Mouse (Mus musculus): ENCODE measurements at regions not wholly inside any gene's neighbourhood (a gene's known extent, or its start where the extent isn't known, plus 50 kb on each side); places are given as distances from the start of the nearest gene placed in this dataset.
A peak's percentile ranks its signal among the peaks of the same experiment; 100 is the strongest.

GRCm38 (mm10) chr9:100303762-100304161 lies 182.8 kb downstream of the Il20rb start:
- H3K4me3 ChIP-seq (ENCODE audit: low read depth, low read length): no peak overlapping the region
- no peaks in the 10 kb centered on the region for H3K36me3 ChIP-seq (ENCODE audit: control insufficient read depth, insufficient read depth, low read length)
- no peaks in the 10 kb centered on the region for H3K4me1 ChIP-seq (ENCODE audit: control insufficient read depth, insufficient read depth, low read length)
- H3K9me3 ChIP-seq (ENCODE audit: control insufficient read depth, low read length): no peaks in the 10 kb centered on the region
- no peak overlapping the region for H3K9ac ChIP-seq (ENCODE audit: low read depth, low read length)
- no peak overlapping the region for H3K27ac ChIP-seq (replicated peaks; ENCODE audit: low read depth, low read length)
- H3K4me2 ChIP-seq (ENCODE audit: low read depth, low read length): no peak overlapping the region
- H3K27me3 ChIP-seq (replicated peaks; ENCODE audit: control insufficient read depth, insufficient read depth, low read length): no peaks in the 10 kb centered on the region
- ATAC-seq (ENCODE audit: low read depth) (no peak), DNase-seq (ENCODE audit: low spot score) (peak; percentile 5)
- 66% methylated on average over 6 of the region's 6 CpGs for WGBS

- 61% methylated on average over 12 of the region's 12 CpGs for WGBS
These were observed 185.0 kb downstream of the Il20rb start for GRCm38 (mm10) chr9:100301613-100302012.

GRCm38 (mm10) chr9:100277361-100277760 lies 209.2 kb downstream of the Il20rb start:
- no peaks in the 10 kb centered on the region for H3K9me3 ChIP-seq (ENCODE audit: control insufficient read depth, low read length)

More at GRCm38 (mm10) chr9:100301613-100302012, 185.0 kb downstream of the Il20rb start:
- H3K4me2 ChIP-seq (ENCODE audit: low read depth, low read length): no peak overlapping the region
- H3K27me3 ChIP-seq (replicated peaks; ENCODE audit: control insufficient read depth, insufficient read depth, low read length): no peaks in the 10 kb centered on the region
- H3K4me1 ChIP-seq (ENCODE audit: control insufficient read depth, insufficient read depth, low read length): no peaks in the 10 kb centered on the region
- DNase-seq (ENCODE audit: low spot score) (peak; percentile 38), ATAC-seq (ENCODE audit: low read depth) (no peak)
- no peaks in the 10 kb centered on the region for H3K9me3 ChIP-seq (ENCODE audit: control insufficient read depth, low read length)
- H3K27ac ChIP-seq (replicated peaks; ENCODE audit: low read depth, low read length): no peak overlapping the region
- H3K4me3 ChIP-seq (ENCODE audit: low read depth, low read length): no peak overlapping the region
- H3K36me3 ChIP-seq (ENCODE audit: control insufficient read depth, insufficient read depth, low read length): no peaks in the 10 kb centered on the region
- no peak overlapping the region for H3K9ac ChIP-seq (ENCODE audit: low read depth, low read length)

GRCm38 (mm10) chr9:100266528-100267387 lies 219.8 kb downstream of the Il20rb start:
- DNase-seq (ENCODE audit: low spot score) (no peak), ATAC-seq (ENCODE audit: low read depth) (no peak)
- Histone ChIP-seq H3K4me1 (ENCODE audit: control insufficient read depth, insufficient read depth, low read length) (no peaks in the 10 kb centered on the region), H3K4me3 (ENCODE audit: low read depth, low read length) (no peak overlapping the region), H3K9me3 (ENCODE audit: control insufficient read depth, low read length) (no peaks in the 10 kb centered on the region), H3K4me2 (ENCODE audit: low read depth, low read length) (no peak overlapping the region), H3K27me3 (replicated peaks; ENCODE audit: control insufficient read depth, insufficient read depth, low read length) (no peaks in the 10 kb centered on the region), H3K9ac (ENCODE audit: low read depth, low read length) (no peak overlapping the region), H3K27ac (replicated peaks; ENCODE audit: low read depth, low read length) (no peak overlapping the region), H3K36me3 (ENCODE audit: control insufficient read depth, insufficient read depth, low read length) (no peaks in the 10 kb centered on the region)
- 29% methylated on average over 16 of the region's 16 CpGs for WGBS

More at GRCm38 (mm10) chr9:100277361-100277760, 209.2 kb downstream of the Il20rb start:
- Histone ChIP-seq H3K27ac (replicated peaks; ENCODE audit: low read depth, low read length) (no peak overlapping the region), H3K27me3 (replicated peaks; ENCODE audit: control insufficient read depth, insufficient read depth, low read length) (no peaks in the 10 kb centered on the region), H3K36me3 (ENCODE audit: control insufficient read depth, insufficient read depth, low read length) (no peaks in the 10 kb centered on the region), H3K9ac (ENCODE audit: low read depth, low read length) (no peak overlapping the region), H3K4me2 (ENCODE audit: low read depth, low read length) (no peak overlapping the region), H3K4me3 (ENCODE audit: low read depth, low read length) (no peak overlapping the region), H3K4me1 (ENCODE audit: control insufficient read depth, insufficient read depth, low read length) (peaks cover 3% of the 10 kb centered on the region; the same call in 1 of the 2 replicates)
- ATAC-seq (ENCODE audit: low read depth) (no peak), DNase-seq (ENCODE audit: low spot score) (no peak)
- WGBS: 76% methylated on average over 13 of the region's 13 CpGs

GRCm38 (mm10) chr9:100252409-100252808 lies 234.2 kb downstream of the Il20rb start:
- H3K36me3 ChIP-seq (ENCODE audit: control insufficient read depth, insufficient read depth, low read length): no peaks in the 10 kb centered on the region
- DNase-seq (ENCODE audit: low spot score): no peak
- no peak overlapping the region for H3K4me2 ChIP-seq (ENCODE audit: low read depth, low read length)
- no peak overlapping the region for H3K4me3 ChIP-seq (ENCODE audit: low read depth, low read length)
- WGBS: 80% methylated on average over 10 of the region's 10 CpGs
- ATAC-seq (ENCODE audit: low read depth): no peak
- H3K27me3 ChIP-seq (replicated peaks; ENCODE audit: control insufficient read depth, insufficient read depth, low read length): no peaks in the 10 kb centered on the region
- H3K9ac ChIP-seq (ENCODE audit: low read depth, low read length): no peak overlapping the region
- no peaks in the 10 kb centered on the region for H3K4me1 ChIP-seq (ENCODE audit: control insufficient read depth, insufficient read depth, low read length)
- H3K9me3 ChIP-seq (ENCODE audit: control insufficient read depth, low read length): no peaks in the 10 kb centered on the region
- no peak overlapping the region for H3K27ac ChIP-seq (replicated peaks; ENCODE audit: low read depth, low read length)

Measured in embryonic facial prominence, embryonic 14.5 days (tissue).